Mouse (Mus musculus): ENCODE results near the gene Shoc2. TPM values are rescaled to one million over a fixed set of nuclear protein-coding genes. Genes with fewer than 3 reads are reported as not detected.
A peak's percentile ranks its signal among the peaks of the same experiment; 100 is the strongest.

The Shoc2 gene
- 29.8 and 34.6 TPM in 2 replicates for polyA plus RNA-seq (2015; fragmentation: Nextera tagmentation; extraction: Ambion mirVana)

DNA sequence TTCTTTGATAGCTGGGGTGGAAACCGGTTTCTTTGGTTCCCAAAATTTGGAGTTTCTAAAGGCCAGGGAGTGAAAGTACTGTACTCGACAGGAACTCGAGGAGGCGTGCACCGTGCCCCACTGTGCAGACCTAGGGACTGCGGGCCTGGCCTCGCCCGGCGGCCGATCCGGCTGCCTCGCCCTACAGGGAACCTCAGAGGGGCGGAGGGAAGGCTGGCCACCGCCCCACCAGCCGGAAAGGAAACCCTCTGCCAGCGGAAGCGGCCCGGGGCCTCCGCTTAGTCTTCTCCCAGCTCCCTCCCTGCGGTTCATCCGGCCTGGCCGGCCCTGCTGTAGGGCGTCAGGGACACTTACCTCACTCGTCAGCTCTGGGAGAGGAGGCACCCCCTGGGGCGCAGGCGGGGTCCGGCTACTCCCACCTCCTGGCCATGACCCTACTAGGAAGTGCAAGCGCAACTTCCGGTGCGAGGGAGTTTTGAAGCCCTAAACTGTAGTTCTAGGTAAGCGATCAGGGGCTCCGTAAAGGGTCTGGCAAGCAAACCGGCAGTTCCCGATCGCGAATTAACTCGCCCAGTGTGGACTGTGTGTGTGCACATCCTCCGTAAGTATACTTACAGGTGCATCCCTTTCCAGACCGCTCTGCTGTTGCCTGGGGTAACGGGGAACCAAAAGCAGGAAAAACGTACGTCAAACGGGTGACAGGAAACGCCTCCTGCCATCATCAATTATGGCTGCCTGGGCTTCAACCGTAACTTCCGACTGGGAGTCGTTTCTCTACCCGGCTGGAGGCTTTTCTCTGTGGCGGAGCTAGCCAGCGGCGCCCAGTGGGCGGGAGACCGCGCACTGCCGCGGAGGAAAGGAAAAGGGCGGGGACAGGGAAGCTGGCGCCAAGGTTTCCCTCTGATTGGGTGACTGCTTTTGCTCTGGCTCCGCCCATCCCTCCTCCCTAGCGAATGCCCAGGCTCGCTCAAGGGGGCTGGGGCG, at the start of gene Shoc2, which contains the start of gene Bbip1:
Gene Shoc2 (plus strand): TSS at position 505 of the 984 bp plus-strand sequence.
Gene Bbip1 (minus strand): TSS at position 826 of the 984 bp plus-strand sequence.
- H3K4me2 ChIP-seq: peak within 1 kb of the TSS; percentile 78
- H3K4me3 ChIP-seq: peak within 1 kb of the TSS; percentile 99
- under 1% methylated on average over 61 of the region's 62 CpGs for WGBS
- H3K27ac ChIP-seq: peak within 1 kb of the TSS; percentile 100
- no peaks in the 10 kb centered on the region for H3K9me3 ChIP-seq (replicated peaks)
- no peaks in the 10 kb centered on the region for H3K36me3 ChIP-seq
- H3K27me3 ChIP-seq: no peaks in the 10 kb centered on the region
- H3K4me1 ChIP-seq (replicated peaks): peaks cover 24% of the 10 kb centered on the region
- peak; percentile 94 for ATAC-seq (replicated peaks; ENCODE audit: insufficient number of reproducible peaks, insufficient read depth, low FRiP score, low read depth)
- H3K9ac ChIP-seq: peak within 1 kb of the TSS; percentile 99

DNA sequence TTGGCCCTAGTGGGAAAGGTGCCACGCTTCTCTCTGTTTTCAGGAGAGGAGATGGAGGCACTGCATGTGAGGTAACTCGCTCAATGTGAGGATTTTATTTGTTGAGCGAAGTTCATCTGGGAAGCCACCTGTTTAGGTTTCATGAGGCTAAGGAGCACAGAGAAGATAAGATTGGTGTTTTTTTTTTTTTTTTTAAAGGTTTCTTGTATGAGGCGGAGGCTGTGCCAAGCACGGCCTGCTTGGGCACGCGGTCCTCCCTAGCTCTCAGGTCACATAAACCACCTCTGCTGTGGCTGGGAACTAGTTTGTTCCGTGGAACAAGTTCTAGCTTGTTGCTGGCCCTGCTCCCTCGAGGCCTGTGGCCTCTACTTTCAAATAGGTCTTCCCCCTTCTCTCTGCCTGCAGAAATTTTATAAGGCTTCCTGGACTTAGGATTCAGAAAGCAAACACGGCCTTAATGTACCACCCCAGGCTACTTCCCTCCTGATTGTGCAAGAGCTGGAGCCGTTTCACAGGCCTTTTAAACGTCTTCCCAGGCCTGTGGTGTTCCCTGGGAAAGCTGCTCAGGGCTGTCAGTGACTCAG, 49.5 kb upstream of the Shoc2 start:
- no peak for ATAC-seq (replicated peaks; ENCODE audit: insufficient number of reproducible peaks, insufficient read depth, low FRiP score, low read depth)
- Histone ChIP-seq H3K4me2 (no peak overlapping the region), H3K4me3 (no peak overlapping the region), H3K9me3 (replicated peaks) (no peaks in the 10 kb centered on the region), H3K27me3 (no peaks in the 10 kb centered on the region), H3K36me3 (no peaks in the 10 kb centered on the region), H3K9ac (no peak overlapping the region), H3K27ac (no peak overlapping the region; the same call in 1 of the 2 replicates), H3K4me1 (replicated peaks) (peaks cover 57% of the 10 kb centered on the region)
- 70% methylated on average over 12 of the region's 12 CpGs for WGBS

DNA sequence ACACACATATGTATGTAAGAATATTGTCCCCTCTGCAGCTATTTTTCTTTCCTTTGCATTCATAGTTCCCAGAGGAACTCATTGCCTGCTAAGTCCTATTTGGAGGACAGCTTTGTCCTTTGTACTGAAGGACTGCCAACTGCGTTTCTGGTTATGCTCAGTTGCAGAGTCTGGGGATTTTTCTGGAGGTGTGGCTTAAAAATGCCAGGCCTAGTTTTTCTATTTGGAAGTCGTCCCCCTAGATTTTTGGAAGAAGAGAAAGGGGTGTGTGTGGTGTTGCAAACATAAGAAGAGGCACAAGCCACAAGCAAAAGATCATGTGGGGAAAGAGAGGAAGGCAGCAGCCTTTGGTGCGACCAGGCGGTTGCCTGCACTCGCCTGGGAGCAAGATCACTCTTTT, 46.1 kb upstream of the Shoc2 start:
- Histone ChIP-seq H3K36me3 (no peaks in the 10 kb centered on the region), H3K27ac (peak overlapping the region; percentile 61), H3K27me3 (no peaks in the 10 kb centered on the region), H3K4me3 (no peak overlapping the region), H3K9ac (no peak overlapping the region), H3K4me1 (replicated peaks) (peaks cover 41% of the 10 kb centered on the region), H3K4me2 (no peak overlapping the region), H3K9me3 (replicated peaks) (no peaks in the 10 kb centered on the region)
- no peak for ATAC-seq (replicated peaks; ENCODE audit: insufficient number of reproducible peaks, insufficient read depth, low FRiP score, low read depth)
- 57% methylated on average over 5 of the region's 5 CpGs for WGBS

DNA sequence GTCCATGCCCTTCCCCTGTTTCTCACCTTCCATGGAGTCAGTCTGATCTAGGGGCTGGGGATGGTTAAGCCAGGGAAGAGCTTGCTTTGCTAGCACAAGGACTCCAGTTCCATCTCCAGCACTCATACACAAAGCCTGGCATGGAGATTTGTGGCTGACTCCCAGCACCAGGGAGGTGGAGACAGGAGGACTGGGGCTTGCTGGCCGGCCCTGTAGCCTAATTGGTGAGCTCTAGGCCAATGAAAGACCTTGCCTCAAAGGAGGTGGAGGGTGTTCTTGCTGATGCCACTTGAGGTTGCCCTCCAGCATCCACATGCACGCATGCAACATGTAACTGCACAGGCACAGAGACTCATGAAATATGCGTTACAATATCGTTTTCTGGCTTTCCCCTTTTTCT, 45.6 kb upstream of the Shoc2 start:
- Histone ChIP-seq H3K36me3 (no peaks in the 10 kb centered on the region), H3K4me2 (no peak overlapping the region), H3K27me3 (no peaks in the 10 kb centered on the region), H3K4me3 (no peak overlapping the region), H3K9ac (no peak overlapping the region), H3K27ac (peak overlapping the region; percentile 61), H3K9me3 (replicated peaks) (no peaks in the 10 kb centered on the region), H3K4me1 (replicated peaks) (peaks cover 38% of the 10 kb centered on the region)
- no peak for ATAC-seq (replicated peaks; ENCODE audit: insufficient number of reproducible peaks, insufficient read depth, low FRiP score, low read depth)
- 78% methylated on average over 4 of the region's 4 CpGs for WGBS

DNA sequence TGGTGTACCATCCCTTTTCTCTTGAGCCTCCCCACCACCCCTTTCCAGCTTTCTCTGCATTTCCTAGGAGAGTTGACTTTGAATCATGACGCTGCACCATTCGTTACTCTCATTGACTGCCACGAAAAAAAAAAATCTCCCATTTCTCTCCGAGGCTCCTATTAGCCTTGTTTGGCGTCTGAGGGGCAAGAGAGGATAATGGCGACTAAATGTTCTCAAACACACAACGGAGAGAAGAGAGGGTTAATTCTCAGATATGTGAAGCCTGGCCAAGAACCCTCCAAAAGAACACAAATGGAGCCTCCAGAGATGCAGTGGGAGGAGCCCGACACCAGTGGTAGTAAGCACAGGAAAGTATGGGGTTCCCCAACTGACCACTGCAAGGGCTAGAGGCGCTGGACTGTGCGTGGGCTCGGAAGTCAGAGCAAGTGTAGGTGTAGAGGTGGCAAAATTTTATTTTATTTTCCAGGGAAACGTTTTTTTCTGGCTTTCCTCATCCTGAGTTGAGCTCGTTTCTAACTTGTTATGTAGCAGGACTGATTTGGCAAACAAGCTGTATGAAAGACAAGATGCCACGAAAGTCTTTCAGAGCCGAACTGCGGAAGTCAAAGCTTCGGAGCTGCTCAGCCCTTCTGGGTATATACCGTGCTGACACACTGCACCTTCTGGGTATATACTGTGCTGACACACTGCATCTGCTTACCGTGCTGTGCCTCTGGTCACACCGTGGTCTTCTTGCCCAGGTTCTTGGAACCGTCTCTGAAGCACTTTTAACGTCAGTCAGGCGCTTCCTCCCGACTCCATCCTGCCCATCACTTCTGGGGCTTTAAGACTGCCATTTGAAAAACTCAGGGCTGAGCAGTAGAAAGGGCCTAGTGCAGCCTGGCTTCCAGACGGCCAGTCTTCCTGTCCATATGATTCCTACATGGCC, 44.9 kb upstream of the Shoc2 start:
- no peaks in the 10 kb centered on the region for H3K27me3 ChIP-seq
- H3K4me2 ChIP-seq: no peak overlapping the region
- H3K27ac ChIP-seq: no peak overlapping the region
- no peak overlapping the region for H3K4me3 ChIP-seq
- WGBS: 77% methylated on average over 25 of the region's 25 CpGs
- no peak for ATAC-seq (replicated peaks; ENCODE audit: insufficient number of reproducible peaks, insufficient read depth, low FRiP score, low read depth)
- no peaks in the 10 kb centered on the region for H3K9me3 ChIP-seq (replicated peaks)
- no peak overlapping the region for H3K9ac ChIP-seq
- no peaks in the 10 kb centered on the region for H3K36me3 ChIP-seq
- peaks cover 30% of the 10 kb centered on the region for H3K4me1 ChIP-seq (replicated peaks)

DNA sequence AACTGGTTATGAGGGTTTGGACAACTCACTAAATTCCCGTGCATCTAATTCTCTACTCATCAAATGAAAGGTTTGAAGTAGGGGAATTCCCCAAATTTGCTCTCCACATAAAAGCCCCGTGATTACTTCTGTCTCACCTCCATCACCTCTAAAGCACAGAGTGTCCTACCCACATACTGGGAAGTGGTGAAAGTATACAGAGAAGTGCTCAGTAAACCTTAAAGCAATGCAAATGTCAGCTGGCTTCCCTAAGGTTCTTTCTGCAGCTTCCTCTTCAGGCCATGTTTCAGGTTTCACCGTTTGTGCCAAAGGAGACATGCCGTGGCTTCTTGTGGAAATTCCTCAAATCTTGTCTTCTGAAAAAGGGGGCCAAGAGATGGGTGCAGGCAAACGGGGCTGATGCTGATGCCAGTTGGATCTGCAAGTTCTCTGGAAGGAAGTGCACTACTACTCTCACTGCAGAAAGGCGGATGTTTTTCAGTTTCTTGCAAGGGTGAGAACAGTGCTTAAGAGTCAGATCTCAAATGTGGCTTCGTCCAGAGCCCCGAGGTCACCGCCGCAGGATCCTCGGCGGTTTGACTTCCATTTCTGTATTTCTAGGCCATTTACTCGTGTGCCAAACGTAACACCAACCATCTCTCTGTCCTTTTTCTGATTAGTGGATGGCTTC, 44.0 kb upstream of the Shoc2 start:
- no peak overlapping the region for H3K27ac ChIP-seq
- 80% methylated on average over 14 of the region's 14 CpGs for WGBS
- no peak overlapping the region for H3K9ac ChIP-seq
- H3K27me3 ChIP-seq: no peaks in the 10 kb centered on the region
- H3K36me3 ChIP-seq: no peaks in the 10 kb centered on the region
- no peak overlapping the region for H3K4me3 ChIP-seq
- H3K9me3 ChIP-seq (replicated peaks): no peaks in the 10 kb centered on the region
- H3K4me2 ChIP-seq: no peak overlapping the region
- no peak for ATAC-seq (replicated peaks; ENCODE audit: insufficient number of reproducible peaks, insufficient read depth, low FRiP score, low read depth)
- H3K4me1 ChIP-seq (replicated peaks): peaks cover 31% of the 10 kb centered on the region

DNA sequence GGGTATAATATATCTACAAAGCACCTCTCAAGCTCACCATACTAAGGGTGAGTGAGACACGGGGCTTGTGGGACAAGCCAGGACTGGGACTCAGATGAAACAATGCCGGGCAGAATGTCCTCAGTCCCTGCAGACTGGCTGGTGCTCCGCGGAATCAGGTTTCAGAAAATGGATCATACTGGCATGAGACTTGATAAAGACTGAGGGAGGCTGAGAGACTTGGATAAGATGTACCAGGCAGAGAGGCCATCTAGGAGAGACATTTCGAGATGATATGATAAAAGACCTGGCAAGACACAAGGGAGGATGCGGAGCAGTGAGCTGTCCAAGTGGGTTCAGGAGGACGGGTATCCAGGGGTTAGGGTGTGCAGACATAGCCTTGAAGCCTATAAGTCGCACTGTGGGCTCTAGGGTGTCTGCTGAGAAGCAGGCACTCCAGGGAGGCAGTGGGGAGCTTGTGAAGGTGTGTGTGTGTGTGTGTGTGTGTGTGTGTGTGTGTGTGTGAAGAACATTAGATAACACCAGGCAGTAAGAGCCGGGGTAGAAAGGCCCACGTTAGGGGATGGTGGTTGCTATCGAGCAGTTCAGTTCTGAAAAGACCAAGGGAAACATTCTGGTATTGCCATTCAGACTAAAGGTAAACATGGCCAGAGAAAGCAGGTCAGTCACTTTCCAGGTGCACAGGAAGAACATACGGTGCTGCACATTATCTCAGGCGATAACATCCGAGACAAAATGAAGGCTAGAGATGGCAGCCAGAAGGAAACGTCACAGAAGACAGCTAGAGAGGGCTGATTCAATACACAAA, 42.0 kb upstream of the Shoc2 start:
- peaks cover 37% of the 10 kb centered on the region for H3K4me1 ChIP-seq (replicated peaks)
- no peaks in the 10 kb centered on the region for H3K27me3 ChIP-seq
- H3K4me3 ChIP-seq: peak overlapping the region; percentile 81
- peak overlapping the region; percentile 67 for H3K4me2 ChIP-seq
- no peak for ATAC-seq (replicated peaks; ENCODE audit: insufficient number of reproducible peaks, insufficient read depth, low FRiP score, low read depth)
- H3K9me3 ChIP-seq (replicated peaks): no peaks in the 10 kb centered on the region
- H3K9ac ChIP-seq: peak overlapping the region; percentile 58
- H3K36me3 ChIP-seq: no peaks in the 10 kb centered on the region
- H3K27ac ChIP-seq: peak overlapping the region; percentile 82
- WGBS: 33% methylated on average over 15 of the region's 15 CpGs

DNA sequence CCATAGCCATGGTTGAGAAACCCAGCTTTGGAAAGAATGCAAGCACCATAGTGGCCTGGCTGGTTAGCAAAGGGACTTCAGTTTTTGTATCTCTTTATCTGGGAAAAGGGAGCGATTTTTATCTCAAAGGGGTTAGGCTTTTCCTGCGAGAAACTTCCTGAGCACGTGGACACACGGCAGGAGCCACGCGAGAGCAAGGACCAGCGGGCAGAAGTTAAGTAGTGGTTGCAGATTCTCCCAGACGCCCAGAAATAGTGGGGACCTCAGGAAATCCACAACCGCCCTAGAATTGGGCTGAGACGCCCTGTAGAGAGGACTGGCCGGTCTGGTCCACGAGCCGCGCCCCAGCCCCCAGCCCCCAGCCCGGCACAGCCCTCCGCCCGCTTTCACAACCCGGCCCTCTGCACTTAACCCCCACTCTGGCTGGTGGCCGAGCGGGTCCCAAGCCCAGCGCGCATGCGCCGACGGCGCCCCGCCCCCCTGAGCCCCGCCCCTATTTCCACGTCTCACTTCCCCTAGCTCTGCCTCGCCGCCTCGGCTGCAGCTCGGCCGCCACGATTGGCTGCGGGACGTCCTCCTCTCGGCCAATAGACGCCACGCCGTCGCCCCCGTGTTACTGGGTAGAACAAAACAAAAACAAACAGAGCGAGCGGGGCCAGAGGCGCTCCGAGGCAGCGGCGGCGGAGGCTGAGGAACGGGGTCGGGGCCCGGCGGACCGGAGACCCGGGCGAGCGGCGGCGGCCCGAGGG, 41.2 kb upstream of the Shoc2 start:
- Histone ChIP-seq H3K27ac (peak overlapping the region; percentile 86), H3K27me3 (no peaks in the 10 kb centered on the region), H3K36me3 (no peaks in the 10 kb centered on the region), H3K4me1 (replicated peaks) (peaks cover 33% of the 10 kb centered on the region), H3K4me3 (peak overlapping the region; percentile 81), H3K4me2 (peak overlapping the region; percentile 67), H3K9ac (peak overlapping the region; percentile 84), H3K9me3 (replicated peaks) (no peaks in the 10 kb centered on the region)
- ATAC-seq (replicated peaks; ENCODE audit: insufficient number of reproducible peaks, insufficient read depth, low FRiP score, low read depth): peak; percentile 98
- WGBS: under 1% methylated on average over 61 of the region's 61 CpGs

DNA sequence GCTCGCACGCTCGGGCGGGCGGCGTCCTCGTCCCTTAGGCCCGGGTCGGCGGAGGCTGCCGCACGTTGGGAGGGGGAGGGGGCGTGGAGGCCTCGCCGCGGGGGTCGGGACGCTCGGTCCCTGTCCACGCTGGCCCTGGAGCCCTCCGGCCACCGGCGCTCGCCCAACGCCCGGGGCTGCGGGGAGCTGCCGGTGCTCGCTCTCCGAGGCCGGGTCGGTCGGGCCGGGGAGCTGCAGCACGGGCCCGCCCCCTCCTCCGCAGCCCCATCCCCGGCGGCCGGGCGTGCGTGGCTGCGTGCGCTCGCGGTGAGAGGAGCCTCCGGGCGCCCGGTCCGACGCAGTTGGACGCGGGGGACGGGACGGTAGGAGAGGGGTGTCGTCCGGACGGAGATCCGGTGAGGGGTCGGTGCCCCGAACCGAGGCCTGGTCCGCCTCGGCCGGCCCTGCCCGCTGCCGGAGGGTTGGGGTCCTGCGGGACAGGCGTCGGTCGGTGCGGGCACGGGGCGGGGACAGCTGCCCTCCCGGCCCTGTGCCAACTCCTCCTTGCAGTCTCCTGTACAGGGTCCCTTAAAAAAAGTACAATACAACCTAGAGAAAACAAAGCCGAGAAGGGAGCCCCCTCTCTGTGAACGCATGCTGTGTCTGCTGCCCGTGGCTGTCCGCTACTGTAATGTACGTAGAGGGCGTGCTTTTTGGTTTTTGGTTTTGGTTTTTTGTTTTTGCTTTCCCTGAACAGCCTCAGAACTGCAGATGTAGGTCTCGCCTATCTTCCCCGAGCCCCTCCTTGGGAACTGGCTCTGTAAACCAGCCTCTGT, 40.4 kb upstream of the Shoc2 start:
- Histone ChIP-seq H3K9me3 (replicated peaks) (no peaks in the 10 kb centered on the region), H3K9ac (peak overlapping the region; percentile 84), H3K27me3 (no peaks in the 10 kb centered on the region), H3K27ac (peak overlapping the region; percentile 86), H3K4me1 (replicated peaks) (peaks cover 27% of the 10 kb centered on the region), H3K36me3 (no peaks in the 10 kb centered on the region), H3K4me3 (peak overlapping the region; percentile 81), H3K4me2 (peak overlapping the region; percentile 64)
- ATAC-seq (replicated peaks; ENCODE audit: insufficient number of reproducible peaks, insufficient read depth, low FRiP score, low read depth): peak; percentile 59
- WGBS: under 1% methylated on average over 60 of the region's 83 CpGs
